Mouse (Mus musculus) forebrain, postnatal 0 days (tissue): ENCODE data around the gene Prcd. TPM values are rescaled to one million over a fixed set of nuclear protein-coding genes. Genes with fewer than 3 reads are reported as not detected.

Experiments used
- ATAC-seq: fragments of 200-750 bp; cut with Nextera tagmentation; 2 replicates; pipeline ENCODE4 v1.8.0; 2017; ENCODE audit warnings: mild to moderate bottlenecking, moderate library complexity
- DNase-seq: peaks from one replicate; pipeline ENCODE4 v3.0.0-alpha.2; 2015
- H3K27ac ChIP-seq: fragments of 300-500 bp; sonication (generic); 2 replicates; pipeline ENCODE4 v1.5.1; 2014; ENCODE audit warnings: low read depth, mild to moderate bottlenecking, antibody characterized with exemption, low read length, moderate library complexity, mixed read lengths
- H3K27me3 ChIP-seq: fragments of 300-500 bp; sonication (generic); 2 replicates; pipeline ENCODE4 v1.6.1; 2014; ENCODE audit warnings: mild to moderate bottlenecking, low read length, mixed read lengths; ENCODE audit not compliant: insufficient read depth
- H3K36me3 ChIP-seq: fragments of 300-500 bp; sonication (generic); 2 replicates; pipeline ENCODE4 v1.6.1; 2014; ENCODE audit warnings: mild to moderate bottlenecking, moderate library complexity; ENCODE audit not compliant: insufficient read depth
- H3K4me1 ChIP-seq: fragments of 300-500 bp; sonication (generic); 2 replicates; pipeline ENCODE4 v1.6.1; 2014; ENCODE audit warnings: antibody characterized with exemption; ENCODE audit not compliant: insufficient read depth
- H3K4me2 ChIP-seq: fragments of 300-500 bp; sonication (generic); 2 replicates; pipeline ENCODE4 v1.6.1; 2014; ENCODE audit warnings: low read depth, mild to moderate bottlenecking, moderate library complexity
- H3K4me3 ChIP-seq: fragments of 300-500 bp; sonication (generic); 2 replicates; pipeline ENCODE4 v1.5.1; 2014; ENCODE audit warnings: low read depth, low read length, mixed read lengths
- H3K9ac ChIP-seq: fragments of 300-500 bp; sonication (generic); 2 replicates; pipeline ENCODE4 v1.6.1; 2014; ENCODE audit warnings: mild to moderate bottlenecking
- H3K9me3 ChIP-seq: fragments of 300-500 bp; sonication (generic); 2 replicates; pipeline ENCODE4 v1.6.1; 2016; ENCODE audit warnings: low read length
- CTCF ChIP-seq: sonication (generic); IDR thresholded peaks from 2 replicates; pipeline ENCODE4 v1.5.1; 2016; ENCODE audit warnings: antibody characterized with exemption, control low read depth, low read depth
- WGBS: fragments of 180-500 bp; shearing (Covaris S2); extraction: QIAGEN DNeasy Blood & Tissue Kit; methylation state at CpG from one replicate; pipeline ENCODE4 v1.1.7; 2014; 5-methylcytosine and 5-hydroxymethylcytosine counted together
- polyA plus RNA-seq: library from polyadenylated mRNA; unstranded; fragments of >200 nt; fragmentation: Nextera tagmentation; extraction: Ambion mirVana; gene quantifications from 2 replicates; pipeline ENCODE4 v1.2.1, GENCODE M21; 2015
- total RNA-seq: library from RNA; depleted of rRNA; stranded (reverse); fragments of >200 nt; gene quantifications from 2 replicates; pipeline ENCODE4 v1.2.3, GENCODE M21; 2014

The Prcd gene
- total and polyA plus RNA-seq, 2 experiments from 2014 or later, result 3.3 to 3.4 TPM

DNA sequence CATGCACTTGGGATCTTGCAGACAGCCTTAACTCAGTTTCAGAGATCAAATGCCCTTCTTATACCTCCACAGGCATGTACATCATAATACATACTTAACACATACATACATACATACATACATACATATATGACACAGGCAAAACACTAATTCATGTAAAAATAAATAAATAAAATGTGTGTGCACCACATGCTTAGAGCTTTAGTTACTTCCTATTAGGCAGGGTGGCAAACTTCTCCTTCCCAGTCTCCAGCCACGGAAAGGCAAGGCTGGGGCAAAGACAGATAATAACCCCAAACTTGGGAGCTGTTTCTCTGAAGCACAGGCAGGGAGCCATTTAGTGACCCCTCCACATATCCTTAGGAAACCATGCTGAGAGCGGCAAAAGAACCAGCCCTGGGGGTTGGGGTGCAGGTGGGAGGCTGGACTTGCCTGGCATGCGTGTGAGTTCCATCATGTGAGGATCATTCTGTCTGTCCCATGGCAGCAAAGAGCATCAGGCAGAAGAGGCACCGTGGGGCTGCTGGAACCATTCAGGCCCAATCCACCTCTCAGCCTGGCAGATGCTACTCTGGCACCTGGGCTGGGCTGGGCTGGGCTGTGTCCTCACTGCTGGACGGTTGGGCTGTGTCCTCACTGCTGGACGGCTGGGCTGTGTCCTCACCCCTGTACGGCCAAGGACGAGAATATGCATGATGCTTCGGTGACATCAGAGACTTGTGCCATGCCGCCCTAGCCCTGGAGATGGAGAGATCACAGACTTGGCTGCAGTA, 26.8 kb upstream of the Prcd start, which contains the start of gene Rhbdf2:
Gene Rhbdf2, minus strand, starts transcription at position 721 of the 773 bp plus-strand sequence.
- 76% methylated on average over 10 of the region's 10 CpGs for WGBS
- no peak for ATAC-seq
- Histone ChIP-seq H3K4me2 (no peak within 1 kb of the TSS), H3K36me3 (no peaks in the 10 kb centered on the region), H3K27me3 (peaks cover 5% of the 10 kb centered on the region; the same call in 1 of the 2 replicates), H3K4me3 (no peak within 1 kb of the TSS), H3K27ac (no peak within 1 kb of the TSS), H3K9ac (no peak within 1 kb of the TSS), H3K9me3 (no peaks in the 10 kb centered on the region), H3K4me1 (no peaks in the 10 kb centered on the region)
- no peak for TF ChIP-seq CTCF
- DNase-seq, result no peak

DNA sequence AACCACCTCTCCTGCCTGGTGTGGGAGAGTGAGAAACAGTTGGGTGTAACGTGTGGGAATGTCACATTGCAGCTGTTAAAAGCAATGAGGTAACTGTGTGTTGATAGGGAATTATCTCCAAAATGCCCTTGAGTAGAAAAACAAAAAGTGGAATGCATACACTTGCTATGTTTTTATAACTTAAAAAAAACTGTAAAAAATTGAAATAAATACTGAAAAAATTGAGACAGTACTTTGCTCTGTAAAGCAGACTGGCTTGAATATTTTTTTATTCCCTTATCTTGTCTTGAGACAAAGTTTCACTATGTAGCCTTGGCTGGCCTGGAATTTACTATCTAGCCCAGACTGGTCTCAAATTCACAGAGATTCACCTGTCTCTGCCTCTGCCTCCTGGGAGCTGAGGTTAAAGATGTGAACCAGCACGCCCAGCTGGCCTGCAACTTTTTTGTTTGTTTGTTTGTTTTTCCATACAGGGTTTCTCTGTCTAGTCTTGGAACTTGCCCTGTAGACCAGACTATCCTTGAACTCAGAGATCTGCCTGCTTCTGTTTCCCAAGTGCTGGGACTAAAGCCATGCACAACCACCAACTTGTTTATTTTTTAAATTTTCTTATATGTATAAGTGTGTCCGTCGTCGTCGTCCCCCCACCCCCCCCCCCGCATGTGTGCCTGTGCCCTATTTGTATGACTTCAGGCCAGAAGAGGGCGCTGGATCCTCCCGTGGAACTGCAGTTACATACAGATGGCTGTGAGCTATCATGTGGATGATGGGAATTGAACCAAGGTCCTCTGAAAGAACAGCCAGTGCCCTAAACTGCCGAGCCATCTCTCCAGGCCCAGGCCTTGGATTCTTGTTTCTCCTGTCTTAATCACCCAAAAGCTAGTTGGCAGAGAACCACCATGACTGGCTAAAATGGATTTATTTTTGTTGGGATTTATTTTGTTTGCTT, 26.0 kb upstream of the Prcd start:
- Histone ChIP-seq H3K9ac (no peak overlapping the region), H3K9me3 (no peaks in the 10 kb centered on the region), H3K36me3 (no peaks in the 10 kb centered on the region), H3K27me3 (peaks cover 5% of the 10 kb centered on the region; the same call in 1 of the 2 replicates), H3K27ac (no peak overlapping the region), H3K4me3 (no peak overlapping the region), H3K4me2 (no peak overlapping the region), H3K4me1 (no peaks in the 10 kb centered on the region)
- WGBS, result 38% methylated on average over 10 of the region's 10 CpGs
- DNase-seq, result no peak
- ATAC-seq, result no peak
- TF ChIP-seq CTCF, result peak; percentile 45

DNA sequence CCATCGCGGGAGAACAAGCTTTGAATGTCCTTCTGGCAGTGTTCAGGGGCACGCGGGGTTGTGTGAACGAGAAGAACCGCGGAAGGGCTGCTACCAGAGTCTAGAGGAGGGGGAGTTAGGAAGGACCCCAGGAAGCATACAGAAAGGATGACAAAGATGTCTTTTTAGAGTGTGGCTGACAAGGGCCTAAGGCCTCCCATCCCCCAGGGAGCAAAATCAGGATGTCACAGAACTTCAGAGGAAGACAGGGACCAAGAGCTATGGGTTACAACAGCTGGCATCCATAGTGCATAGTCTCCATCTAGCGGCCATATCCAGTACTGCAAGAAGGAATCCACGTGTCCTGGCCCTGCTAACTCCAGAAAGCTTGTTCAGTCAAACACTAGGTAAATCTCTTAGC, 24.6 kb upstream of the Prcd start:
- Histone ChIP-seq H3K27ac (no peak overlapping the region), H3K9ac (no peak overlapping the region), H3K36me3 (no peaks in the 10 kb centered on the region), H3K4me2 (no peak overlapping the region), H3K4me1 (no peaks in the 10 kb centered on the region), H3K27me3 (peaks cover 5% of the 10 kb centered on the region; the same call in 1 of the 2 replicates), H3K9me3 (no peaks in the 10 kb centered on the region), H3K4me3 (no peak overlapping the region)
- peak; percentile 95 for DNase-seq
- TF ChIP-seq CTCF, result peak; percentile 99
- WGBS, result 57% methylated on average over 9 of the region's 9 CpGs
- ATAC-seq, result peak; percentile 85

DNA sequence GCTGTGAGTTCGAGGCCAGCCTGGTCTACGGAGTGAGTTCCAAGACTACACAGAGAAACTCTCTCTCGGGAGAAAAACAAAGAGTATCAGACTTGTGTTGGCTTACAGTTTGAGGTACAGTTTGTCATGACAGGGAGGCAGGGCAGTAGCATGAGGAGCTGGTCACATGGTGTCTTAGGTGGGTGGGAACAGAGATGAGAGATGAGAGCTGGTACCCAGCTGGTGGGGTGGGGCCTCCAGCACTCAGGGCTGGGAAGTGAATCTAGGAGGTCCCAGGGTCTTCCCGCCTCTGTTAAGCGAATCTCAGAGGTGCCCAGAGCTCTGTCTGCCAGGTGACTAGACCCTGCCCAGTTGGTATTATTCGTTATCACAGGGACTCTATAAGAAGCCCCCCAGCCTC, 23.9 kb upstream of the Prcd start:
- Histone ChIP-seq H3K9ac (no peak overlapping the region), H3K36me3 (no peaks in the 10 kb centered on the region), H3K27me3 (peaks cover 5% of the 10 kb centered on the region; the same call in 1 of the 2 replicates), H3K4me3 (no peak overlapping the region), H3K9me3 (no peaks in the 10 kb centered on the region), H3K4me1 (no peaks in the 10 kb centered on the region), H3K4me2 (no peak overlapping the region), H3K27ac (no peak overlapping the region)
- 86% methylated on average over 6 of the region's 6 CpGs for WGBS
- no peak for TF ChIP-seq CTCF
- no peak for DNase-seq
- no peak for ATAC-seq

DNA sequence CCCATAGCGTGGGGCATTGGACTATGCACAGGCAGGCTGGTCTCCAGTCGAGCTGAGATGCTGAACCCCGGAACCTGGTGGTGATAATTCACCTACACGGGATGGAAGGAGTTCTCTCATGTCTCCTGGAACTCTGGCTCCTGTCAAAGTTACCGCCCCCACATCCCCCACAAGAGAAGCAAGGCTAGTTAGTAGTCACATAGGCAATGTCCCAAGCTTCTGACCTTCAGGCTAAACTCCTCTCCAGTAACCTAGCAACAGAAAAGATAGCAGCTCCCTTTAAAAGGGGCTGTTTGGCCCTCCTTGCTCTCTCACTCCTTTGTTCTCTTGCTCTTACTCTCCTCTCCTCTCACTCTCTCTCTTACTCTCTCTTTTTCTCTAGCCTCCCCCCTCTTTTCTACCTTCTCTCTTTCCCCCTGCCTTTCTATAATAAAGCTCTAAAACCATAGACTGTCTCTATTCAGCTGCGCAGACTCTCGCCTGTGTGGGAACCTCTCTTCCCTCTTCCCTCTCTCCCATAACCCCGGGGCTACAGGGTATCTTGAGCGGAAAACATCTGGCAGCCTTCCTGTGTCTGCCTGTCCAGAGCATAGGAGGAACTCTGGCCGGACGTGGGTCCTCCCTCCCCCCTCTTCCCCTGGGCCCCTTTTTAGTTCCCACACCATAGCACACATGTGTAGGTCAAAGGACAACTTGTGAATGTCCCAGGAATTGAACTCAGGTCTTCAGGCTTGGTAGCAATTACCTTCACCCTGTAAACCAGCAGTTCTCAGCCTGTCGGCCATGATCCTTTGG, 23.0 kb upstream of the Prcd start:
- ATAC-seq (no peak), DNase-seq (no peak)
- Histone ChIP-seq H3K36me3 (no peaks in the 10 kb centered on the region), H3K9ac (no peak overlapping the region), H3K4me2 (no peak overlapping the region), H3K27ac (no peak overlapping the region), H3K4me1 (no peaks in the 10 kb centered on the region), H3K27me3 (no peaks in the 10 kb centered on the region), H3K4me3 (no peak overlapping the region), H3K9me3 (no peaks in the 10 kb centered on the region)
- 58% methylated on average over 12 of the region's 12 CpGs for WGBS
- no peak for TF ChIP-seq CTCF

DNA sequence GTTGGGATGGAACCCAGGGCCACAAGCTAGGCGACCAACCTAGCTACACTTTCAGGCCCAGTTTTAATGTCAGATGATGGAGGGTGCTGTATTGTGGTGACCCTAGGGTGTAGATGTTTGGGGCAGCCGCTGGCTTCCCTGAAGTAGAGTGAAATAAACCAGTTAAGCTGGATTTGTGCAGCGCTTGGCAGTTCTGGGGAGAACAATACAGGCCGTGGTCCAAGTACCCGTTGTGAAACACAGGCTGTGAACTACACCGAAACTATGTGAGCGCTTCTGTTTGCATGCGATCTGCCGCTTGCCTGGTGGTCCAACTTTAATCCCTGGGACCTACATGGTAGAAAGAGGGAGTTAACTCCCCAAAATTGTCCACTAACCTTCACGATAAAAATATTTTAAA, 20.4 kb upstream of the Prcd start:
- no peaks in the 10 kb centered on the region for H3K4me1 ChIP-seq
- no peaks in the 10 kb centered on the region for H3K36me3 ChIP-seq
- H3K27ac ChIP-seq, result no peak overlapping the region; the same call in 1 of the 2 replicates
- no peak for DNase-seq
- TF ChIP-seq CTCF, result no peak
- H3K9me3 ChIP-seq, result no peaks in the 10 kb centered on the region
- H3K4me3 ChIP-seq, result no peak overlapping the region
- H3K9ac ChIP-seq, result no peak overlapping the region
- no peaks in the 10 kb centered on the region for H3K27me3 ChIP-seq
- 63% methylated on average over 10 of the region's 10 CpGs for WGBS
- ATAC-seq, result no peak
- H3K4me2 ChIP-seq, result no peak overlapping the region
